Mouse (Mus musculus) mouse embryonic stem cell (cell line): ENCODE measurements around the gene Aldh4a1.

Source experiments
- in situ Hi-C, 2 experiments: fragments of 300-500 bp; cut with MboI; formaldehyde crosslinking; loops; 1 replicate in 1 of 2; 3 replicates in 1 of 2; pipeline ENCODE4 v1.14.3; 2019 to 2020; ENCODE audit warnings: low sequenced_read_pairs in 2 of 2, low pct_unique_long_range_greater_than_20kb in 1 of 2, mixed read lengths in 1 of 2; ENCODE audit not compliant: unreplicated experiment in 1 of 2

Aldh4a1 gene

GRCm38 (mm10) chr4:139585713-139586112 is 37.0 kb upstream of the Aldh4a1 start:
- in situ Hi-C loops, result loop anchor here in 1 of 2 experiments (25.0 kb wide), 1 partner anchor 1052 kb away; no protein-coding TSS in a partner anchor

DNA sequence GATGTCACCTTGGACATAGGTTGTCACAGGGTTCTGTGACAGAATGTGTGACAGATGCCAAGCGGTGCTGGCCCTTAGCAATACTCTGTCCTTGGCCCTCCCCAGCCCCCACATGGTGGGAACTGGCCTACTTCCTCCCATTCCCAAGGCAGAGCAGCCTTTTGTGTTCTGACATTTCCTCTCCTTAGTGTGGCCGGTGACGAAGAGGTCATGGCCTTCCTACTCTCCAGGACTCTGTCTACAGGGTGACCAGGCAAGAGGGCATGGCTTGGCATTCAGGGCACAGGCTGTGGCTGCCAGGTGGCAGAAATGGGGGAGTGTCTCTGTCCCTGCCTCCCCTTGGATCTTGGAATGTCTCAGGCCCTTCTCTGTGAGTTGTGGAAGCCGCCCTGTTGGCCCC is 35.3 kb upstream of the Aldh4a1 start:
- in situ Hi-C loops, result loop anchor here in 1 of 2 experiments (25.0 kb wide), 1 partner anchor 1050 kb away; no protein-coding TSS in a partner anchor

DNA sequence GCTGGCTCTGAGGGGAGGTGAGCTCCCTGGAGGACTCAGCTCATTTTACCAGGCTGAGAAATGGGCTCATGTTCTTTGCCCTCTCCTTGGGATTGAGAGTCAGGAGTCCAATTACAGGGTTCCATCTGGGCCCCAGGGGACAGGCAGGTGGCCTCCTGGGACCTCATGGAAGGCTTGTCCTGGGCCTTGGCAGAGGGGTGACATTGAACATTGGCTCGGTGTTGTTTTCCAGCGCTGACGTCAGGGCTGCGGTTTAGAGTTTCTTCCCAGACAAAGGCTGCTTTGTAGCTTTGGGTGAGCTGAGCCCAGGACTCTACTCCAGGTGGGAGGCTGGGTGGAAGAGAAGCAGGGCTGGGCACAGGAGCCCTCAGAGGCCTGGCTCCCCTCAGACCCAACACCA is 34.9 kb upstream of the Aldh4a1 start:
- in situ Hi-C loops, result loop anchor here in 1 of 2 experiments (25.0 kb wide), 1 partner anchor 1050 kb away; no protein-coding TSS in a partner anchor

DNA sequence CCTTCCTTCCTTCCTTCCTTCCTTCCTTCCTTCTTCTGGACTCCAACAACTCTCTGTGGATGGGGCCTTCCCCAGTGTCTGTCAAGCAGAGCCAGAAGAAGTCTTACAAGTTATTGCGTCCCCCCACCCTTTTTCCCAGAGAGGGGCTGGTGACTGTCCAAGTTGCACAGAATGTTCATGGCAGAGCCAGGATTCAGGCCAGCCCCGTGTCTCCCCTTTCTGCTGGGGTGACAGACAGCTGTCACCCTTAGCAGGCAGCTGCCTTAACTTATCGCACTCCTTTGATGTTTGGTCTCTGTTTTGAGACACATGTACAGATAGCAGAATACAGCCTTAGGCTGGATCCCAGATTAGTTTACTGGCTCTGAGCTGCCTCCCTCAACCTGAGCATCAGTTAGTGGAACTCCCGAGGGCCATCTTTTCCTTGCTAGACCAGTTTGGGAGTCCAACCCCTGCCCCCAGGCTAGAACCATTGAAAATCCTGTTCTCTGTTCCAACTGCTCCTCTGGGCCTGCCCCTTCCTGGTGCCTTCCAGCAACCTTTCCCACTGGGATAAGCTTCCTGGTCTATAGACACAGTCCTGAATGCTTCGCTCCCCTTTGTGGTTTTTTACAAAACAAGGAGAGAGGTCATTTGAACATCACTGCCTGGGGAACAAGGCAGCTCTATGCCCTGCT is 33.2 kb upstream of the Aldh4a1 start:
- in situ Hi-C loops, result loop anchor here in 1 of 2 experiments (25.0 kb wide), 1 partner anchor 1048 kb away; no protein-coding TSS in a partner anchor

- in situ Hi-C loops, result loop anchor here in 1 of 2 experiments (25.0 kb wide), 1 partner anchor 1047 kb away; no protein-coding TSS in a partner anchor
Observed at GRCm38 (mm10) chr4:139590446-139590845, 32.2 kb upstream of the Aldh4a1 start.

DNA sequence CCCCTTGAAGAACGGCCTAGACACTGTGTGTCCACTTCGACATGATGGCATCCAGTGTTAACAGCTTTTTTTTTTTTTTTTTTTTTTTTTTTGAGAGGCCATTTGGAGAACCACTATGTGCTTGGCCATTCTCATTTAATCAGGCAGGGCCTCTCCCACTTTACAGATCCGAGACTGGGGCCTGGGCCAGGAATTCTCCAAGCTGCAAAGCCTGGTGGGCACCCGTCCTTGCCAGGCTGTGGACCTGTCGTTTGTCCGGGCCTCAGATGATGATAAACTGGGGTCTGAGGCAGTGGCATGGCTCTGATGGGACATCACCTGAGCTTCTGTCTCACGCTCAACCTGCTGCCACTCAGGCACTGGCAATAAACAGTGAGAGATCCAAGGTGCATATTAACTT is 29.8 kb upstream of the Aldh4a1 start:
- in situ Hi-C loops, result loop anchor here in 1 of 2 experiments (25.0 kb wide), 1 partner anchor 1044 kb away; no protein-coding TSS in a partner anchor

DNA sequence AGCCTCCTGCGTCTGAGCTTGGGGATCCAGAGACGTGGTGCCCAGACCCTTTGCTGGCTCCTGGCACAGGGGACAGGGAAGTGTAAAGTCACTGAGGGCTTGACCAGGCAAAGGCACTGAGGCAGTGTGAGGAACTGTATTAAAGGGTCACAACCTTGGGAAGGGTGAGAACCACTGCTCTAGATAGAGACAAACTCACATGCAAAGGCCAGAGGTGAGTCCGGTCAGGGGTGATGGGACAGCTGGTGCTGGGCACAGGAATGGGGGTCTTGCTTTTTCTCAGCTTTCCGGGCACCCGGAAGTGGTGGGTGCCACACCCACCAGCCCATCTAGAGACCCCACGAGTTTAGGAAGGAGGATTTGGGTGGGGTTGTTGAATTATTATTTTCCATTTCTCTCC is 29.3 kb upstream of the Aldh4a1 start:
- in situ Hi-C loops, result loop anchor here in 1 of 2 experiments (25.0 kb wide), 1 partner anchor 1044 kb away; no protein-coding TSS in a partner anchor

DNA sequence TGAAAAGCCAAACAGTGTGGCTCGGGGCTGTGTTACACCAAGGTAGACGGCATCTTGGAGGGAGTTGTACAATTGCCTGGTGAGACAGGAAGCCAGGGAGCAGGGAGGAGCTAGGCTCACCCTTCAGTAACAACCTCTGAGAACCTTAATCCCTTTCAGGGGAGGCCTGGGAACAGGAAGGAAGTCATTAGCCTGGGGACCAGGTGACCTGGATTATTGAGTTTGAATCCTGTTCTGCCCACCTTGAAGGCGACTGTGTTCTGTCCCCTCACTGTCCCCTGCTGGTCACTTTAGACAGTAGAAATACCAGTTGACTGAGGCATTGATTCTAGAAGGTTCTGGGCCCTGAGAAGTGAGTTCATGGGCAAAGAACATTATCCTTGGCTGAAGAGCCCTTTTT is 28.6 kb upstream of the Aldh4a1 start:
- in situ Hi-C loops, result loop anchor here in 1 of 2 experiments (25.0 kb wide), 1 partner anchor 1043 kb away; no protein-coding TSS in a partner anchor

GRCm38 (mm10) chr4:139596715-139597114 is 26.0 kb upstream of the Aldh4a1 start:
- in situ Hi-C loops, result loop anchor here in 1 of 2 experiments (25.0 kb wide), 1 partner anchor 1041 kb away; no protein-coding TSS in a partner anchor

- in situ Hi-C loops, result loop anchor here in 1 of 2 experiments (25.0 kb wide), 1 partner anchor 1040 kb away; no protein-coding TSS in a partner anchor
Observed at GRCm38 (mm10) chr4:139597286-139598284, 25.1 kb upstream of the Aldh4a1 start.

- in situ Hi-C loops, result loop anchor here in 1 of 2 experiments (25.0 kb wide), 1 partner anchor 1039 kb away; no protein-coding TSS in a partner anchor
Observed at GRCm38 (mm10) chr4:139598356-139598755, 24.3 kb upstream of the Aldh4a1 start.

DNA sequence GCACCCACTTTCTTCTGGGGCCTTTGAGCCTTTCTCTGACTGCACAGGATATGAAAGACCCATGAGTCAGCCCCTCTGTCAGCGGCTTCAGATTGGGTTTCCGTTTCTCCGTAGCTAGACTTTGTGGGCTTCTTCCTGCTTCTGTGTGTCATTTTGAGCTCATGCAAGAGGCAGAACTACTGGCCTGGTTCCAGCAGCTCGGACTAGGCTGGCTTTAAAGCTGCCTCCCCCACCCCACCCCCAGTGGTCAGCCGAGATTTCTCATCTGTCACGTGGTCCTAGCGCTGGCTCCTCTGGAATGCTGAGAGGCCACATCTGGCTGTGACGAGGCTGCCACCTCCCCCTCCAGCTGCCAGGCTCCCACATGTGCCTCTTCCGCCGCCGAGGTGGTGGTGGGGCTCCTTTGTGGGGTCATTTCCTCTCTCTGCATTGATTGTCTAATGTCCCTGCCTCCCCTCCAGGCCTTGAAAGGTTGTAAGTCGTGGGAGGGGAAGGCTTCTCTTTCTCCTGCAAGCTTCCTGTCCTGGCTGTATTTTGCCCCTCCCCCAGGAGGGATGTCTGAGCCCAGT is 23.6 kb upstream of the Aldh4a1 start:
- in situ Hi-C loops, result loop anchor here in 1 of 2 experiments (25.0 kb wide), 1 partner anchor 1038 kb away; no protein-coding TSS in a partner anchor

- in situ Hi-C loops, result no loop called here
Observed at GRCm38 (mm10) chr4:139601519-139602356, 20.9 kb upstream of the Aldh4a1 start.

DNA sequence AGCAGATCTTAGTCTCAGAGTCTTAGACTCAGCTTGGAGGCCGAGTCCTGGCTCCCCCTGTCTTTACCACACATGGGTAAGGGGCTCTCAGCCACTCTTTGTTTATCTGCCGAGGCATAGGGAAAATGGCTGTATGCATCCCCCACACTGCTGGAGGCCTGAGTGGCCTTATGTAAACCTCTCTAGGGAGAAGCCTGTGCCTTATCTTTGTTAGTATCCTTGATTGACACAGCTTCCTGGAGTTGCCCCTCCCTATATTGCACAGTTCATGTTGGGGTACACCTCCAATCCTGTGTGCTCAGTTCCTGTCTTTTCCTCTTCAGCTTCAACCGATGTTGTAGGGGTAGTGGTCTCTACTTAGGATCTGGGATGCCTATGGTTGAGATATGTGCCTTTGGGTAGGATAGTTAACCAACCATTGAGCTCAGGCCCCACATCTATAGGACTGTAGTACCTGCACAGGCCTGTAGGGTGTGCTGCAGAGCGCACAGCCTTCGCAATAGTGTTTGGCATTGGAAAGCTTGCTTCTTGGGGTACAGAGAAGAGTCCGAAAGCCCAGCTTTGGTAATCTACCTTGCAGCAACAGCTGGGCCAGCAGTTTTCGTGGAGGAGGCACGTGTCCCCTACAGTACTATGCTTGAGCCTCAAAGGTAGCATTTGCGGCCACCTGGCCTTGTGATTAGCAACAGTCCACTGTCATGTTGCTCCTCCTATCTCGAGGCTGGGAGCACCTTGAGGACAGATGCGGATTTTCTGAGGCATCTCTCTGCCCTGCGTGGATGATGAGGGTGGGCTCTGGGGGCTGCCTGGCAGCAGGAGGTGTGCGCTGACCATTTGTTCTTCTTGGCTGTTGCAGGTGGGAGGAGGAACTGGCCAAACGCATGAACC is 20.1 kb upstream of the Aldh4a1 start, which contains the start of gene Gm21969:
Gene Gm21969, plus strand, starts transcription at position 830 of the 888 bp plus-strand sequence.
- in situ Hi-C loops, result no loop called here

DNA sequence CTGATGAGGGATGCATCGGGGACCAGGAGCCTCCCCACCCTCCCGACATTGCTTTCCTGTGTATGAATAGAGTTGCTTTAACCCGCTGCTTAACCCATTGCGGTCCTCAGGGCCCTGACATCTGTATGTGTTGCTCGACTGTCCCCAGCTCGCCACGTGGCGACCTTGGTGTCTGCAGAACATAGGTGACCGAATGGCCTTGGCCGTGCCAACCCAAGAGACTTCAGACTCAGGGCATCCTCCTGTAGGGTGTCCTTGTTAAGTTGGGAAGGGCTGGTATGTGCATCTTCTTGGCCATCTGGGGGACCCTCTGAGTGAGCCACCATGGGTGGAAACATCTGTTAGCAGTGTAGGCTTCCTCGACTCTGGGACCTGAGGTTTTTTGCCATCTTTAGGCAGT is 17.4 kb upstream of the Aldh4a1 start:
- in situ Hi-C loops, result no loop called here

- in situ Hi-C loops, result no loop called here
Observed at GRCm38 (mm10) chr4:139606732-139607131, 15.9 kb upstream of the Aldh4a1 start.
